Mouse (Mus musculus): ENCODE measurements around the gene Ofd1. TPM values are rescaled to one million over a fixed set of nuclear protein-coding genes. Genes with fewer than 3 reads are reported as not detected.

Gene Ofd1
- polyA plus RNA-seq, 1 experiment from 2014 or later, result 1.8 TPM

DNA sequence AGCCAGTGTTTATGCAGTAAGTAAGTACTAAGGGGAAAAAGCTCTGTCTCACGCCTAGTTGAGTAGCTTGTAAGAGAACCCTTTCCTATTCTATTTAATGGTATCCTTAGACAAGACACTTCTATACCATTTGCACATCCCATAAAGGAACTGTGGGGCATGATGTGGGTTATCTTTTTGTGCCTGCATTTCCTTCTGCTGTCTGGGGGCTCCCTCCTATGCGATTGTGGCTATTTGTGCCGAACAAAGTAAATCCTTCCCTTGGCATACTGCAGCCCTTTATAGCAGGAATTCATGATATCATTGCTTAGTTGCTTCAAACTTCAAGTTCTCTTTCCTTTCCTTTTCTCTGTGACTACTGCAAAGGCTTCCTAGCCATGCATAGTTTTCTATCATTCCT is 4.0 kb upstream of the Ofd1 start:
- H3K27ac ChIP-seq (ENCODE audit: low read length), result no peak overlapping the region
- H3K36me3 ChIP-seq (ENCODE audit: control insufficient read depth, insufficient read depth), result no peaks in the 10 kb centered on the region
- peaks cover 8% of the 10 kb centered on the region for H3K4me1 ChIP-seq (ENCODE audit: control insufficient read depth, low read depth, low read length)
- no peaks in the 10 kb centered on the region for H3K9me3 ChIP-seq (replicated peaks; ENCODE audit: control insufficient read depth, low read length)
- no peak overlapping the region for H3K4me2 ChIP-seq (ENCODE audit: low read depth, low read length)
- H3K27me3 ChIP-seq (ENCODE audit: control insufficient read depth, insufficient read depth, low read depth, low read length), result no peaks in the 10 kb centered on the region; the same call in 1 of the 2 replicates
- H3K9ac ChIP-seq (ENCODE audit: low read depth, low read length), result no peak overlapping the region
- no peak overlapping the region for H3K4me3 ChIP-seq (ENCODE audit: low read depth, low read length)
- ATAC-seq (ENCODE audit: low read depth), result no peak
- 38% methylated on average over 3 of the region's 3 CpGs for WGBS (ENCODE audit: insufficient replicate concordance)

GRCm38 (mm10) chrX:166440036-166440615 is 378 bp downstream of the Ofd1 start, which contains the start of gene Trappc2:
Gene Trappc2 (plus strand): TSS chrX:166440574.
- Histone ChIP-seq H3K4me2 (ENCODE audit: low read depth, low read length) (peak within 1 kb of the TSS; percentile 70), H3K4me3 (ENCODE audit: low read depth, low read length) (peak within 1 kb of the TSS; percentile 74), H3K9me3 (replicated peaks; ENCODE audit: control insufficient read depth, low read length) (no peaks in the 10 kb centered on the region), H3K4me1 (ENCODE audit: control insufficient read depth, low read depth, low read length) (peaks cover 8% of the 10 kb centered on the region), H3K27ac (ENCODE audit: low read length) (peak within 1 kb of the TSS; percentile 63), H3K36me3 (ENCODE audit: control insufficient read depth, insufficient read depth) (no peaks in the 10 kb centered on the region), H3K27me3 (ENCODE audit: control insufficient read depth, insufficient read depth, low read depth, low read length) (no peaks in the 10 kb centered on the region; the same call in 1 of the 2 replicates), H3K9ac (ENCODE audit: low read depth, low read length) (peak within 1 kb of the TSS; percentile 80)
- no peak; the same call in 1 of the 2 replicates for ATAC-seq (ENCODE audit: low read depth)
- 19% methylated on average over 33 of the region's 36 CpGs for WGBS (ENCODE audit: insufficient replicate concordance)

DNA sequence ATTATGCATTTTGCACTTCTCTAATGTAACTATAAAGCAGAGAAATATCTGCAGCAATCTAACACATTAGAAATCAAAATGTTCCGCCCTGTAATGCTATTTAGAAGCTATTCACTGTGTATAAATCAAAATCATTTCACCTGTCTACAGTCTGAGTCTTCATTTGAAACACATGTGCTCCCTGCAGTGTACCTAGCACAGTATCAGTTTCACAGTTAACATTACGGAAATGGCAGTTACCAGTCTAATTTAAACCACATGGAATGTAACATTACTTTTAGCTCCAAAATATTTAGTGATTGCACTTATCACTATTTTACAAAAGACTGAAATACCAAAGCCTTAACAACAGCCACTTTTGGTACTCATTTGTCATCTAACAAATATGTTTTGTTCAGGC is 5.7 kb downstream of the Ofd1 start:
- H3K4me1 ChIP-seq (ENCODE audit: control insufficient read depth, low read depth, low read length), result peaks cover 4% of the 10 kb centered on the region
- no peaks in the 10 kb centered on the region for H3K9me3 ChIP-seq (replicated peaks; ENCODE audit: control insufficient read depth, low read length)
- no peak overlapping the region for H3K4me3 ChIP-seq (ENCODE audit: low read depth, low read length)
- no peak overlapping the region for H3K27ac ChIP-seq (ENCODE audit: low read length)
- WGBS (ENCODE audit: insufficient replicate concordance), result 76% methylated on average over 2 of the region's 2 CpGs
- H3K36me3 ChIP-seq (ENCODE audit: control insufficient read depth, insufficient read depth), result no peaks in the 10 kb centered on the region
- H3K27me3 ChIP-seq (ENCODE audit: control insufficient read depth, insufficient read depth, low read depth, low read length), result no peaks in the 10 kb centered on the region
- H3K9ac ChIP-seq (ENCODE audit: low read depth, low read length), result no peak overlapping the region
- no peak for ATAC-seq (ENCODE audit: low read depth)
- H3K4me2 ChIP-seq (ENCODE audit: low read depth, low read length), result no peak overlapping the region

DNA sequence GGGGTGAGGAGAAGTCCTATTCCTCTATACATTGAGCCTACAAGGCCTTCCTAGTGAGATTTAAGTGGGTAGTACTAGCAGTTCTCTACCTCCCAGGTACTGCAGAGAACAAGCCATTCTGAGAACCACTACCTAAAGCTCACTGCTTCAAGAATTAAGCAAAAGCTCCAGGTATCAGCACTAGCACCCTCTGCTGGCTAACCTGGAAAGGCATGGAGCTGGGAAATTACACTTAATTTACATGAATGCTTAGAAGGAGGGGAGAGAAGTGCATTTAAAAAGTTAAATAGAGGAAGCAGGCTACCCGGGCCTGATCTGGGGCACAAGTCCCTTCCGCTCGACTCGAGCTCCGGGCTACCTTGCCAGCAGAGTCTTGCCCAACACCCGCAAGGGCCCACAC is 24.3 kb downstream of the Ofd1 start:
- H3K4me1 ChIP-seq (ENCODE audit: control insufficient read depth, low read depth, low read length), result no peaks in the 10 kb centered on the region
- no peaks in the 10 kb centered on the region for H3K36me3 ChIP-seq (ENCODE audit: control insufficient read depth, insufficient read depth)
- H3K9me3 ChIP-seq (replicated peaks; ENCODE audit: control insufficient read depth, low read length), result no peaks in the 10 kb centered on the region
- no peak overlapping the region for H3K9ac ChIP-seq (ENCODE audit: low read depth, low read length)
- H3K4me2 ChIP-seq (ENCODE audit: low read depth, low read length), result no peak overlapping the region
- H3K27ac ChIP-seq (ENCODE audit: low read length), result no peak overlapping the region
- H3K27me3 ChIP-seq (ENCODE audit: control insufficient read depth, insufficient read depth, low read depth, low read length), result no peaks in the 10 kb centered on the region
- no peak overlapping the region for H3K4me3 ChIP-seq (ENCODE audit: low read depth, low read length)
- WGBS (ENCODE audit: insufficient replicate concordance), result 60% methylated on average over 5 of the region's 6 CpGs
- no peak for ATAC-seq (ENCODE audit: low read depth)

DNA sequence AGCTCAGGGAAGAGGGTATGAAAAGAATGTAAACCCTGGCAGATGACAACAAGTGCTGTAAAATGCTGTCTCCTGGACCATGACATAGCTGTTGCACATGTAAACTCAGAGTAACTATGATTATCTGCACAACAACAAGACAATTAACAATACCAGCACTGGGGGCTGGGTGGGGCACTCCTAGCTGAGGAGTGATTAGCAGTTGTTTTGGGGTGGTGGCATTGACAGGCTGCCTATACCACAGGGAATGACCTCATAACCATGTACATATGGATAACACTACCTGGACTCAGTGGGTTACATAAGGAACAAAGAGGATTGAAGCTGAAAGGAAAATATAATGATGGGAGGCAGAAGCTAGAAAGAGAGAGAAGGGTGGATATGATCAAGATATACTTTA is 32.6 kb downstream of the Ofd1 start:
- Histone ChIP-seq H3K4me2 (ENCODE audit: low read depth, low read length) (no peak overlapping the region), H3K4me3 (ENCODE audit: low read depth, low read length) (no peak overlapping the region), H3K27me3 (ENCODE audit: control insufficient read depth, insufficient read depth, low read depth, low read length) (no peaks in the 10 kb centered on the region), H3K27ac (ENCODE audit: low read length) (no peak overlapping the region), H3K9ac (ENCODE audit: low read depth, low read length) (no peak overlapping the region), H3K36me3 (ENCODE audit: control insufficient read depth, insufficient read depth) (no peaks in the 10 kb centered on the region; the same call in 1 of the 2 replicates), H3K4me1 (ENCODE audit: control insufficient read depth, low read depth, low read length) (no peaks in the 10 kb centered on the region), H3K9me3 (replicated peaks; ENCODE audit: control insufficient read depth, low read length) (no peaks in the 10 kb centered on the region)
- ATAC-seq (ENCODE audit: low read depth), result peak; percentile 54; the same call in 1 of the 2 replicates

DNA sequence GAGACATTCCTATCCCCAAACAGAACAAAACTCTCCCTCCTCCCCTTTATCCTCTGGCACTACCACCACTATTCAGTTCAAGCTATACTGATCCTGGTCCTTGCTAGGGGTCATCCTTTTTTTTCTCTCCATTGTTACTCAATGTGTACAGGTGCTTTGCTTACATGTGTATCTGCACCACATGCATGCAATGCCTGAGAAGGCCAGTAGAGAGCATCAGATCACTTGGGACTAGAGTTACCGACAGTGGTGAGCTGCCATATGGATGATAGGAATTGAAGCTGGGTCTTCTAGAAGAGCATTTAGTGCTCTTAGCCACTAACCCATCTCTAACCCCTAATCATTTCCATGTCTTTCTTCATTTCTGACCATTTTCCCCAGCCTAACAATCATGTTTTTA is 46.8 kb downstream of the Ofd1 start:
- Histone ChIP-seq H3K9ac (ENCODE audit: low read depth, low read length) (no peak overlapping the region), H3K27me3 (ENCODE audit: control insufficient read depth, insufficient read depth, low read depth, low read length) (no peaks in the 10 kb centered on the region), H3K36me3 (ENCODE audit: control insufficient read depth, insufficient read depth) (no peaks in the 10 kb centered on the region), H3K4me2 (ENCODE audit: low read depth, low read length) (no peak overlapping the region), H3K4me3 (ENCODE audit: low read depth, low read length) (no peak overlapping the region), H3K4me1 (ENCODE audit: control insufficient read depth, low read depth, low read length) (no peaks in the 10 kb centered on the region), H3K27ac (ENCODE audit: low read length) (no peak overlapping the region), H3K9me3 (replicated peaks; ENCODE audit: control insufficient read depth, low read length) (no peaks in the 10 kb centered on the region)
- 60% methylated on average over 1 of the region's 1 CpGs for WGBS (ENCODE audit: insufficient replicate concordance)
- ATAC-seq (ENCODE audit: low read depth), result no peak

DNA sequence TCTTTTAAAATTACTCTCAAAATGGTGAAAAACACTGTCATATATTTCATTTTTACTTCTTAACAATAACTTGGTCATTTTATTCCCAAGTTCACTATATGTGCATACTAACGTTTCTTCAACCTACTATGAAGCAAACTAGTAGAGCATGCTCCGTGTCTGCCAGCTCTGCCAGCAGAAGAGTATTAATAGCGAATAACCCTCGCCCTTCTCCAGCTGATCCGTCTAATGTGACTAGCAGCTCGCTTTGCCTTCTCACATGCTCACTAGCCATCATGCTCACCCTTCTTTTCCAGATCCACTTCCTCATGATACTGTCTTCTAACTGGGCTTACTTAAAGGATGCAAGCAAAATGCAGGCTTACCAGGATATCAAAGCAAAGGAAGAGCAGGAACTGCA is 53.8 kb downstream of the Ofd1 start:
- no peak overlapping the region for H3K9ac ChIP-seq (ENCODE audit: low read depth, low read length)
- H3K4me1 ChIP-seq (ENCODE audit: control insufficient read depth, low read depth, low read length), result no peaks in the 10 kb centered on the region
- no peaks in the 10 kb centered on the region for H3K36me3 ChIP-seq (ENCODE audit: control insufficient read depth, insufficient read depth)
- no peaks in the 10 kb centered on the region for H3K9me3 ChIP-seq (replicated peaks; ENCODE audit: control insufficient read depth, low read length)
- no peak overlapping the region for H3K27ac ChIP-seq (ENCODE audit: low read length)
- H3K4me2 ChIP-seq (ENCODE audit: low read depth, low read length), result no peak overlapping the region
- WGBS (ENCODE audit: insufficient replicate concordance), result 63% methylated on average over 6 of the region's 6 CpGs
- H3K4me3 ChIP-seq (ENCODE audit: low read depth, low read length), result no peak overlapping the region
- no peaks in the 10 kb centered on the region for H3K27me3 ChIP-seq (ENCODE audit: control insufficient read depth, insufficient read depth, low read depth, low read length)
- ATAC-seq (ENCODE audit: low read depth), result no peak

DNA sequence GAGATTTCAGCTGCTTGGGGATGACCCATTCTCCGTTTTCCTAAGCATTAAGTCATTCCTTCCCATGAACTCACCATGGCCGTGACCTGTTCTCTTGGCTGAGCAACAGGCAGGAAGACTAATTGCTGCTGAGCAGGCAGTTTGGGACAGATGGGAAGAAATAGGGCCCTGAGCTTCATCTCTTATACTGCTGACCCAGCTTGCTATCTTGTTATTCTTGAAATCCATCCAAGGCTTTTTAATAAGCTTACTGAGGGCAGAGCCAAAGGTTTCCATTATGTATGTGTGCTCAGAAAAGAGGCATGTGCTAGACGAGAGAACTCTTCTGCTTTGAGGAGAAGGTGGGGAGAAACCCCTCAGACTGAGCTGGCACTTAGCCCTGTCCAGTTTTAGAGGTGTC is 55.6 kb downstream of the Ofd1 start:
- Histone ChIP-seq H3K36me3 (ENCODE audit: control insufficient read depth, insufficient read depth) (no peaks in the 10 kb centered on the region), H3K4me1 (ENCODE audit: control insufficient read depth, low read depth, low read length) (no peaks in the 10 kb centered on the region), H3K27ac (ENCODE audit: low read length) (no peak overlapping the region), H3K4me2 (ENCODE audit: low read depth, low read length) (no peak overlapping the region), H3K4me3 (ENCODE audit: low read depth, low read length) (no peak overlapping the region), H3K27me3 (ENCODE audit: control insufficient read depth, insufficient read depth, low read depth, low read length) (no peaks in the 10 kb centered on the region), H3K9ac (ENCODE audit: low read depth, low read length) (no peak overlapping the region), H3K9me3 (replicated peaks; ENCODE audit: control insufficient read depth, low read length) (no peaks in the 10 kb centered on the region)
- 55% methylated on average over 3 of the region's 3 CpGs for WGBS (ENCODE audit: insufficient replicate concordance)
- 0 out of 2 replicates have a peak, but pooled peaks have one; percentile 39 for ATAC-seq (ENCODE audit: low read depth)

- no peak overlapping the region for H3K4me3 ChIP-seq (ENCODE audit: low read depth, low read length)
- H3K9me3 ChIP-seq (replicated peaks; ENCODE audit: control insufficient read depth, low read length), result no peaks in the 10 kb centered on the region
- no peaks in the 10 kb centered on the region for H3K4me1 ChIP-seq (ENCODE audit: control insufficient read depth, low read depth, low read length)
- no peak overlapping the region for H3K4me2 ChIP-seq (ENCODE audit: low read depth, low read length)
- no peak overlapping the region for H3K9ac ChIP-seq (ENCODE audit: low read depth, low read length)
- no peaks in the 10 kb centered on the region for H3K27me3 ChIP-seq (ENCODE audit: control insufficient read depth, insufficient read depth, low read depth, low read length)
- whole genome bisulfite sequencing (ENCODE audit: insufficient replicate concordance), result 63% methylated on average over 2 of the region's 2 CpGs
- H3K36me3 ChIP-seq (ENCODE audit: control insufficient read depth, insufficient read depth), result no peaks in the 10 kb centered on the region
- no peak for ATAC-seq (ENCODE audit: low read depth)
- no peak overlapping the region for H3K27ac ChIP-seq (ENCODE audit: low read length)
Observed at GRCm38 (mm10) chrX:166383606-166384005, 56.9 kb downstream of the Ofd1 start.
